Mouse (Mus musculus) urinary bladder, postnatal 36 days (tissue): ENCODE measurements at regions not wholly inside any gene's neighbourhood (a gene's known extent, or its start where the extent isn't known, plus 50 kb on each side); places are given as distances from the start of the nearest gene placed in this dataset.

Experiments
- DNase-seq, 2 experiments: peaks; one replicate each; pipeline ENCODE4 v3.0.0; 2022; ENCODE audit warnings: low spot score in 2 of 2, mixed read lengths in 1 of 2

DNA sequence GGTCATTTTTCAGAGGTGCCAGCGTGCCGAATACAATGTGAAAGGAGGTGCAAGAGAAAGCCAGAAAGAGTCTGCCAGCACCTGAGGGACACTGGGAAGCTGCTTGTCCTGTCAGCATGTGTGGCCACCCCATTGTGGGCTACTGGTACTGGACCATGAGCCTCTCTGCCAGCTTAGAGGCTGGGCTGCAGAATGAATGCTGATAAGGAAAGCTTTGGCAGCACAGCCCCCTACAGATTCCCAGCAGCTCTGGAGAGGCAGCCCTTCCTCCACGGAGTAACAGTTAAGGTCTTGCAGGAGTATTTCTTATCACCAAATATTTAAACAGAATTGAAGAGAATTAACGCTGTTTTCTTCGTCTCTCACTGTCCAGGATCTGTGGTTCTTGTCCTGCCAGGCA lies 199.5 kb downstream of the Gadd45g start:
- DNase-seq: no peak

DNA sequence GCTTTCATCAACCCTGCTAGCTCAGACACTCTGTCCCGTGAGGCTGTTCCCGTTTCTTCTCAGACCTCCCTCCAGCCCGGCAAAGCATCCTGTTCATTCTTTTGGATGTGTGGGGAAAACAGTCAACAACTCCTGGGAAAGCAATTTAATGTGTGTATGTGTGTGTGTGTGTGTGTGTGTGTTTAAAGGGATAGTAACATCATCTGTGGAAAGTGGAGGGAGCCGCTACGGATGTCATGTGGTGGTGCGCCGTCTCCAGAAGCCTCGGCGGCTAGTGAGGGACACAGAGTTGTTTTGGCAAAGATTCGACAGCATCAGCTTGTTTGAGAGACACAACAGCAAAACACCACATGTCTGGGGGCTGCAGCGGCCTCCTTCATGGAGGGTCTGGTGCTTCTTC lies 200.2 kb downstream of the Gadd45g start:
- DNase-seq: no peak

DNA sequence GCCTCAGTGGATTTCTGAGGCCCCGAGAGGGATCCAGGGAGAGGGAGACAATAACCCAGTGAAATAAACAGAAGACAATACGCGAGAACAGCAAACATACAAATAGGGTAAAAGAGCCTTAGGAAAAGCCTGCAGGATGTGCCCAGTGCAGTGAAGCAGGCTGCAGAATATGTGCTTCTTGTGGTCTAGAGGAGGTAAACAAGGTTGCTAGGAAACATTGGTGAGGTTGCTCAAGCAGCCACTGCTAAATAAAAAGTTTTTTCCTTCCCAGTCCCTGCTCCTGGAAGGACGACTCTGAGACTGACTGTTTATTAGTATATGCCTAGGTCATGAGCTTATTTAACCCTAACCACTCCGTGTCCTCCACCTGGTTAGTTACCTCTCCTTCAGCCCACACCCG lies 201.5 kb downstream of the Gadd45g start:
- DNase-seq: no peak

DNA sequence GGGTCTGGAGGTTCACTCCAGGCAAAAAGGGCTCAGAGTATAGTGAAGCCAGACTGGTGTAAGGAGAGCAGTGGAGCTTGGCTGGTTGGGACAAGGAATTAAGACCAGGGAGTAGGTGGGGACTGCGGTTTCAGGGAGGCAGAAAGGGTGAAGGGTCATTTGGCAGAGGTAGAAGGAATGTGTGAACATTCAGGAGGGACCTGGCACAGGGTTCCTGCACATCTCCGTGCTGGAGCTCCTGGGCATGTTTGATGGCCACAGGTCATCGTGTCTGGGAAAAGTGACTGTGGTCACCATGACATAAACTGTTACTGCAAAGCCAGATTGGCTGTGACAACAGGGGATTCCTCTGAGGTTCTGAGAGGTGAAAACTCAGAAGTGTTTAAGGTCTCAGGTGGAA lies 202.3 kb downstream of the Gadd45g start:
- DNase-seq: no peak

DNA sequence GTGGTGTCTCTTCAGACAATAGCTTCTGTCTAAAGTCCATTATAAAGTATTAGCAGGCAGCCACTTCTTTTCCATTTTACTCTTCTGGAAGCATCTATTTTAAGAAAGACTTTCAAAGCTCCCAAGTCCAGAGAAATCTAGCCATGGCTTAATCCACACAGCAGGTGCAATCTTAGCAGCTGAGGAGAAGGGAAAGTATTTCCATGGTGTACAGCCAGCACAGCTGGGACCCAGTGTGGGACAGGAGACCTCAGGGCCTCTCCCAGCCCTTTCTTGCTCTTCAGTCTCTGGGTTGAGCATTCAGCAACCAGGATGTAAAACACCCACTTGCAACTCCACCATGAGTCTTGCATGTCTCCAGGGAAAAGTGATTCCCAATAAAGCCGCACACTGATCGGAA lies 202.8 kb downstream of the Gadd45g start:
- DNase-seq: no peak

DNA sequence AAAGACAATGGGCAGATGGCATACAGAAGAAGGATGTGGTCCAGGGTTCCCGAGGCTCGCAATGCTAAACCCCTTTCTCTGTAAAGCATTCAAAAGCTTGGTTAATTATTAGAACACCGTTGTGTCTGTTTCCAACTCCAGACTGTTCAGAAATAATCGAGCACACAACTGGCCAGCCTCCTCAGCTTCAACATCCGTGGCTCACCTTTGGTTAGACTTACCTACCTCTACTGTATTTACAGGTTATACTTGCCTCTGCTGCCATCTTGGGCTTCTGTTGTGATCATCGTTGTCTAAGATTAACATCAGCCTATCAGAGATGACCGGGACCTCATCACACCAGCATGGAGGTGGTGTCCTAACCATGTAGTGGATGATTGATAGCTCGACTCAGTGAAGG lies 209.3 kb downstream of the Gadd45g start:
- no peak for DNase-seq

DNA sequence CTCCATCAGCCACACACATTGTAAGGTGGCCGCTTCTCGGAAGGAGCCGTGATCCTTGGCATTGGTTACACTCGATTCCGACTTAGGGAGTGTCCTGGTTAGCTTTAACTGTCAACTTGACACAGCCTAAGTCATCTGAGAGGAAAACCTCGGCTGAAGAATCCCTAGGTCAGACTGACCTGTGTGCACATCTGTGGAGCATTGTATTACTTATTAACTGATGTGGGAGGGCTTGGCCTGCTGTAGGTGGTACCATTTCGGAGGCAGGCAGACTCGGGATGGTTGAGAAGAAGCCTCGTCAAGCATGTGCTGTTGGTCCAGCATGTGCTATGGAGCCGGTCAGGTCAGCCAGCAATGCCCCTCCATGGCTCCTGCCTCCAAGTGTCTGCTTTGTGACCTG lies 211.0 kb downstream of the Gadd45g start:
- no peak for DNase-seq

DNA sequence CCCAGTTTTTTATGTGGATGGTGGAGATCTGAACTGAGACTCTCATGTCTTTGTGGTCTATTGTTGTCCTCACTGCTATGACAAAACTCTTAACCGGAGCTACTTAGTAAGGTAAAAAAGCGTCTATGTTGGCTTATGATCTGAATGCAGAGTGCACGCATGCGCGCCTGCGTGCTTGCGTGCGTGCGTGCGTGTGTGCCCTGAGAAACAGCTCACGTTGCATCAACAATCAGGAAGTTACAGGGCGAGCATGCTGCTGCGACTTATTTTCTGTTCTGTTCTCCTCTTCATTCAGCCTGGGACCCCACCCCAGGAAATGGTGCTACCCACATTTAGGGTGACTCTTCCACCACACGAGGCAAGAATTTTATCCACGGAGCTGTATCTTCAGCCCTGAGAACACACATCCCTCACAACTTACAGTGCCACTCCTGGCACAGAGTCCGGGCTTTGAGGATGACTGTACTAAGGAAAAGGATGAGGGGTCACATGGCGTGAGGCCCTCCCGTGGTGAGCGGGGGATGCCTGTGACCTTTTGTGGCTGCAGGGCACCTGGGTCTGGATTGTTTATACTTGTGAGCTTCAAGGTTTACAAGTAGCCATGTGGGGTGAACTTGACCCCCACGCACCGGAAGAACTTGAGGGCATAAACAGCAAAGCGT lies 213.4 kb downstream of the Gadd45g start:
- no peak for DNase-seq

DNA sequence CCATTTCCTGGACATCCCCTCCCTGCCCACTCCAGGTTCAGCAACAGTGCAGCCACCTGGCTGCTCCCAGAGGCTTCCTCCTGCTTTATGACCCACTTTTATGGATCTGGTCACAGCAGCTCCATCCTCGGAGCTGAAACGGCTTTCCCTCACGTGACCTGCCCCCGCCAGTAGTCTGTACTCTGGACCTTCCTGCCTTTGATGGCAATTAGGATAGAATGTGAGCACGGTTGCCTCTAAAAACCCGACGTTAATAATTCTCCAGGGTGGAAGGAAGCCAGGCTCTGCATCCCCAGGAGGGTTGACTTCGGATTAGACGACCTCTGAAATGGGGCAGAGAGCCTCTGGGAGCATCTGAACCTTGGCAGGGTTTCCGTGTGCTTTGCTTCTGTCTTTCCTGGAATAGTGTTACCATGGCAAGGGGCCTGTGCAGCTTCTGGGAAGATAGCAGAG lies 214.0 kb downstream of the Gadd45g start:
- no peak for DNase-seq

DNA sequence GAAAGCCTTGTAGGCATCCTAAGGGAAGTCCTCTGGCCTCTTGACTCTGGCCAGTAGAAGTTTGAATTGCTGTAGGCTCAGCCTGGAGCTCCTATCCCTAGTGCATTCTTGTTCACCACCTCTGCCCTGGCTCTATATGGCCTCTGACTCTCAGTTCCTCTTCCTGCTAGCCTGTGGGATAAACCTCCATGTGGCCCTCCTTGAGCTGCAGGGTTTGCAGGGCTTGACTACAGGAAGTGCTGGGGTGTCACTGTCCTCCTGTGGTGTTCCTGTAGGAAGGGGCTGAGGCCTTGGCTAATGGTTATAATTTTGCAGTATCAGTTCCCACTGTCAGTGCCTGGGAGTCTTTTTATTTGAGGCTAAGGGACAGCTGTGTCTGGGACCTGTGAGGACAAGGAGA lies 215.0 kb downstream of the Gadd45g start:
- no peak for DNase-seq

DNA sequence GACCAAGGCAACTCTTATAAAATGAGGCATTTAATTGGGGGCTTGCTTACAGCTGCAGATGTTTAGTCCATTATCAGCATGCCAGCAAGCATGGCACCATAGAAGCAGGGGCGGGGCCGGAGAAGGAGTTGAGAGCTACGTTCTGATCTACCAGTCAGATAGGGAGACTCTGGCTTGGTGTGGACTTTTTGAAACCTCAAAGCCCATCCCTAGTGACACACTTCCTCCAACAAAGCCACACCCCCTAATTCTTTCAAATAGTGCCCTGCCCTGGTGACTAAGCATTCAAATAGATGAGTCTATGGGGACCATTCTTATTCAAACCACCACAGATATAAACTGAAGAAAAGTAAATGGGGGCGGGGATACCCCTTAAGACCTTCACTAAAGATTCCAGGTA lies 215.4 kb downstream of the Gadd45g start:
- DNase-seq: no peak

DNA sequence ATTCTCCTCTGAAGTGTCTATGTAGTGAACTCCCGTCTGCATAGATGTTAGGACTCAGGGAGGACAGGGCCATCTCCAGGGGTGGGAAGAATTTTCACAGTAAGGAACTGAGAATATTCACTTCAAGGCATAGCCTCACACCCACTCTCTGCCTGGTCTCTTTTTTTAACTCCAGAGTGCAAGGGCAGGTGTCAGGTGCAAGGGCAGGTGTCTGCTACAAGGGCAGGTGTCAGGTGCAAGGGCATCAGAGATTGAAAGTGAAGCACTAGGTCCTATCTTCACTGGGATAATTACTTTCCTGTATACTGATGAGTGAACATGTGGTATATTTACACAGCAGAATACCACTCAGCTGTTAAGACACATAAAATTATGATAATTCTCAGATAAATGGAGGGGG lies 216.1 kb downstream of the Gadd45g start:
- no peak for DNase-seq

DNA sequence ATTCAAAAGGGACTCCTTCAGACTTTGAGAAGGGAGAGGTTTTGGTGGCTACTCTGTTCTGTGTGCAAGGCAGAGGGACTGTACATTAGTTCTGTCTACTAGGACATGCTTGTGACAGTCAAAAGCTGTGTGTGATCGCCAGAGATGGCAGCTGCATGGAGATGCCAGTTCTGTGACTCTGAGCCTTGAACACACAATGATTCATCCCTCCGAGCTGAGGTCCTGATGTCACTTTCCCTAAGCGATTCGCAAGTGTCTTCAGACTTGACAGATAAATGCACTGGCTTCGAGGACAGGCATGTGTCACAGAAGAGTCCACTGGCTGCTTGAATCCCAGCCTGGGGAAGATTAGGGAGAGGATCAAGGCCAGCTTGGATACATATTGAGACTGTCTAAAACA lies 218.8 kb downstream of the Gadd45g start:
- no peak for DNase-seq

DNA sequence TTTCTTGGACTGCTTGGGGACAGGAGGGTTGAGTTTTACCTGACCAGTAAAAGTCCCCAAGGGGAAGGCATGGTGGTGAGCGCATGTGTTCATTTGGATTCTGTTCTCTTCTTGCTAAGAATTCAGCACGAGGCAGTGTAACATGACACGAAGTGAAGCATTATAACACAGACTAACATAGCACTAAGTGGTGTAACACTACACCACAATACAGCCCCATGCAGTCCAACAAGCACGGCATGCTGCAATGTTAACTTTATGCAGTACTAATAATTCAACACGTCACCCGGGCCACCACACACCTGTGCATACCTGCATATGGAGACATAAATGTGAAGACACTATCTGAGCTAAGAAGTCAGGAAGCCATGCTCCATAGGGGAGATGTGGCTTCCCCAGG lies 219.2 kb downstream of the Gadd45g start:
- DNase-seq: no peak

DNA sequence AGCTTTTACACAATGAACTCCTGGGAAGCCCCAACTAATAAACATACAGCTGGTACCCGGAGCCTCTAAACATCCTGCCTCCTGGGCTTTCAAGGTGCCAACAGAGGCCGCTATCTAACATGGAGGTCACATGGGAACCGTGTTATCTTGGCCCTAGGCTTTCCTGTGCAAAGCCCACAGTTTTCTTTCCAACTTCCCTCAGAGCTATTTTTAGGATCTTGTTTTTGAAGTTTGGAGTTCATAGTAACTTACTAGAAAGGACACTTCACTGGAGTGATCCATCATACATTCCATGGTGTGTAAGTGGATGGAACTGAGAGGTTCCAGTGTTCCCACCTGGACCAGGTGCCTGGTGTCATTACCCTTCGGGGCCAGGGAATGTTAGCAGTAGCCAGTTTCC lies 220.6 kb downstream of the Gadd45g start:
- no peak for DNase-seq

DNA sequence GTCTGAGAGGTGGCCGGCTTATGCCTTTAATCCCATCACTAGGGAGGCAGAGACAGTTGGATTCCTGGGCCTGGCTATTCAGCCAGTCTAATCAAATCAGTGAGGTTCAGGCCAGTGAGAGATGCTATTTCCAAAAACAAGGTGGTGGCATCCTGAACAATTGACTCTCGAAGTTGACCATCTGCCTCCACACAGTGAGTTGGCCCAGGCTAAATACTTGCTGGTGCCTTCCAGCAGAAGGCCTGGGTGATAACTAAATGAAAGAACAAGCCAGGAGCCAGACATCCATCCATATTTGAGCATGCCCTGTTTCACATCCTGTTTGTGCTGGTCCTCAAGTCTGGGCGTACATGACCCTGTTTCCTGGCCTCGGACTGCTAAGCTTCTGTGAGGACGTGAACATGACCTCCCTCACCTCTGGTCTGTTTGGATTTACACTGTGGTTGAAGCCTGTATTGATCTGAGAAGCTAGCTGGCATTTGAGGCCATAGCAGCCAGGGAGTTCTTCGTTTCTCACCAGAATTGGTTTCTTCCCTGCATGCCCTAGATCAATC lies 222.5 kb downstream of the Gadd45g start:
- no peak for DNase-seq

DNA sequence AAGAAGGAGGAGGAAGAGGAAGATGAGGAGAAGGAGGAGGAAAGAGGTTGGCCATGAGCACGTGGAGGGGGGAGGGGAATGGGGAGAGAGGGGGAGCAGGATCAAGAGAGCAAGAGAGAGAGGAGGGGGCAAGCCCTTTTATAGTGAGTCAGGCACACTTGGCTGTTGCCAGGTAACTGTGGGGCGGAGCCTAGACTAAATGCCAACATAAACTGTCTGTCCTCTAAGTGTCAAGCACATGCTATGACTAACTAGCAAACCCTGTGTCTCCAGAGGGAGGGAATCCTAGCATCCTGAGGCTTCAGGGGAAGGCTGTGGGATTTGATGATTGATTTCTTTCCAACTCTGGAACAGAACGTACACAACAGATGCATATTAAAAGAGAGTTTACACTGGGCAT lies 223.2 kb downstream of the Gadd45g start:
- no peak for DNase-seq

DNA sequence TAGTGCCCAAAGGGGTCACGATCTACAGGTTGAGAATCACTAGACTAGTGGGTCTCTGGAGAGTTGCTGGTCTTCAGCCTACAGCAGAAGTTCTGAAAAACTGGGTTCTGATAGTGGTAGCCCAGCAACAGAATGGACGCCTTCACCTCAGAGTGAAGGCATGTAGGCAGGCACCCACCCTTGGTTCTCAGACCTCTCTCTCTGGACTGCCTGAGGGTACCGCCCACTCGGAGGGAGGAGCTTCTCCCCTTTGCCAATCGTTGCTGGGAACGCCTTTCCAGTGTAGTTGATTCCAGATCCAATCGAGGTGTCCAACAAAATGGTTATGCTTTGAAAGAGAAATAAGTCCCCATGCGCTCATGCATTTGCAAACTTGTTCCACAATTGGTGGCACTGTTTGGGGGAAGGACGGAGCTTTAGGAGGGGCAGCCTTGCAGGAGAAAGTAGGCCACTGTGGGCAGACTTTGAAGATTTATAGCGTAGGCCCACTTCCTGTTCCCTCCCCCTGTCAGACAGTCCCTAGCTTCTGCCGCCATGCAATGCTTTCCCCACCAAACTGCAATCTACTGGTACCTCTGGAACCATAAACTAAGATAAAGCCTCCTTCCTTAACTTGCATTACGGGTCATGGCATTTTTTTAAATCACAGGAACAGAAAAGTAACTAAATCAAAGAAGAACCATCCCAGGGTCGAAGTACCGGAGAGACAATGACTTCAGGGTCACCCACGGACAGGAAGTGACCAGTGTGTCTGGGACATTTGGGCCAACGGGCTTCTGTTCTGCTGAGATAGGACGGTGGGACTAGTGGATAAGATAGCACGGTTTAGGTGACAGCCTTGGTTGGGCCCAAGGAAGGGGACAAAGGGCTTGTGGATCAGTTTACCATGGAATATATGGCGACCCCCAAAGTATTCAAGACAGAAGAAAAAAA lies 224.5 kb downstream of the Gadd45g start:
- no peak for DNase-seq

DNA sequence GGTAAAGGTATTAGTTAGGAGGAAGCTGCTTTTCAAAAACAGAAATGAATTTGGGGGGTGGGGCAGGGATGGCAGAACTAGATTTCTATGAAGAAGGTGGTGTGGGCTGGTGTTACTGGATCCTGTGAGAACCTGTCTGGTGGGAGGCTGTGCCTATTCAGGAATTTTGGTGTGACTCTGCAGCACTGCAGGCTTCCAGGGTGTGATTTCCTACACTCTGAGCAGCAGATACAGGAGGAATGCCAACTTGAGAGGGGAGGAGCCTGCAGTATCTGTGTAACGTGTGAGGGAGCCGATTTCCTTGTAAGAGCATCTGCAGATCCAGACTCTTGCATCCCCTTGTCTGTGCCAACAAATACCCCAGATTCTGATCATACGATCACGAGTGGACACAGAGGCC lies 231.1 kb downstream of the Gadd45g start:
- no peak for DNase-seq

DNA sequence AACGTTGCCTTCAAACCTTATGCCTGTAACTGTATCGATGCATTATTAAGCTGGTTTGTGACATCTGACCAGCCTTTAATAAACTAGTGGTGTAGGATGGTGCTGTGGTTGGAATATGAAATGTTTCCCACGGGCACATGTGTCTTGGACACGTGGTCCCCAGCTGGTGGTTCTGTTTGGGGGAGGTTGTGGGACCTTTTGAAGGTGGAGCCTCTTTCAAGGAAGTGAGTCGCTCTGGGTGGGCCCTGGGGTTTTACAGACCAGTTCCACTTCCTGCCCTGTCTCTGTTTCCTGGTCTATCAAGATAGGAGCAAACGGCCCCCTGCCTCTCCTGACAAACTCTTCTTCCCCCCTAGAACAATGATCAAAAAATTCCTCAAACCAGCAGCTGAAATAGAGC lies 232.1 kb downstream of the Gadd45g start:
- no peak for DNase-seq

DNA sequence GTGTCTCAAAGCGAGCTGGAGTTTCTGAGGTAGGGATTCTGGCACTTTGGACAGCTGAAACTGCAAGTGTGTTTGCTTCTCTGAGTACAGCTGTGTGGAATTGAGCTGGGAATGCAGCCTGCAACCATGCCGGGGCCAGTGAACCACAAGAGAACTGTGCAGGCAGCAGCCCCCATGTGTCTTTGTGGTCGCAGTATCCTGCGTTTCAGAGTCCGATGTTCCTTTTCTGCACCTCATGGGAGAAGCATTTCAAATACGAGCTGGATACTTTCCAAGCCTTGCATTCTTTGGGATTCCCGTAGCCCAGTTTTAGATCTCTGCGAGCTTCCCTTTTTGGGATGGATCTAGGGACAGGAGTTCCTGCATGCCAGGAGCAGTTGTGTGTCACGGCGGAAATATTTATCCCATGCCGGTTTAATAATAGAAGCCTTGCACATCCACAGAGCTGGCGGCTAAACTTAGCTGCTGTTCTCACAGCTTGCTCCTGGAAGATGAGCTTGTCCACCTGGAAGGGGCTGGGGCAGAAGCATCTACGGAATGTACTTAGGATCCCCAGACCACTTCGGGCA lies 233.3 kb downstream of the Gadd45g start:
- no peak for DNase-seq

DNA sequence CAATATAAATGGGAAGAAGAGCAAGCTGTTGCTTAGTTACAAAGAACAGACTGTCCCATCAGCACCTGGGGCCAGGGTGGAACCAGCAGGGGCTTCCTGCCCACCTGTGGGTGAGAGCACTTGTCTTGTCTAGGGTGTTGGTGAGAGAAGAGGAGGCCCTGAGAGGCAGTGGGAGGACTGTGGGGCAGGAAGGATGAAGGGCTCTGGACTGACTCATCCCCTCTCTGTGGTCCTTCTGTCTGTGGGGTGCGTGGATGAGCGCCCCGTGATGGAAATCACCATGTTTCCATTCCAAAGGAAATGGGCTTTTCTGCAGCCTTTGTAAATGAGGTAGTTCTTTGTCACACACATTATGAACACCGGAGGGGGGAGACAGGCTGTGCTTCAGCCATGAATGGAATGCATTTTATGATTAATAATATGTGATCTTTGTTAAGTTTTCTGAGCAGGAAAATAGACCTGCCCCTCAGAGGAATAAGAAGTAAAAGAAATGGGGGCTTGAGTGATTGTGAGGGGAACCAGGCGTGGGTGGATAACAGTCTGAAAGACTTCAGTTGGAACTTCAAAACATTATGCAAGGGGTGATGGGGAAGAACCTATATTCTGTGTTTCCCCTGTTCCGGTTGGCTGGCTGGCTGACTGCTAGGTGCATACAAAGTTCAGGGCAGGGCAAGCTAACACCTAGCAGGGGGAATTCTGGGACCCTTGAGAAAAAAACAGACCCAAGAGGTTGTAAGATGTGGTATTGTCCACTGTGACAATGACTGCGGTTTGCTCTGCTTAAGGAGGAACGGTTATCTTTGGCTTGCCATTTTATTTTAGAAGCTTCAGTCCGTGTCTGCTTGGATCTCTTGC lies 237.3 kb downstream of the Gadd45g start:
- no peak for DNase-seq
